Mouse (Mus musculus) A20 (cell line): ENCODE measurements around the gene Vwa5b2.

ENCODE experiments used
- DNase-seq: peaks from one replicate; pipeline ENCODE4 v3.0.0-alpha.2; 2011; ENCODE audit warnings: low read depth, low spot score

Gene Vwa5b2

GRCm38 (mm10) chr16:20610501-20611356, 21.5 kb downstream of the Vwa5b2 start:
- peak; percentile 93 for DNase-seq

- DNase-seq = peak; percentile 97
Observed at GRCm38 (mm10) chr16:20611357-20612227, 22.3 kb downstream of the Vwa5b2 start, which contains the start of the genes Eef1akmt4, Gm49333 and Alg3. TSS of gene Eef1akmt4 (plus strand) at chr16:20611593. TSS of gene Gm49333 (plus strand) at chr16:20611610. TSS of gene Alg3 (minus strand) at chr16:20611735.

GRCm38 (mm10) chr16:20619541-20620398, 30.5 kb downstream of the Vwa5b2 start:
- peak; percentile 37 for DNase-seq

- no peak for DNase-seq
Observed at GRCm38 (mm10) chr16:20620399-20620735, 31.1 kb downstream of the Vwa5b2 start.

- DNase-seq = no peak
Observed at GRCm38 (mm10) chr16:20620751-20621190, 31.5 kb downstream of the Vwa5b2 start.

- peak; percentile 82 for DNase-seq
Observed at GRCm38 (mm10) chr16:20621191-20621990, 32.1 kb downstream of the Vwa5b2 start, which contains the start of gene Camk2n2. TSS of gene Camk2n2 (minus strand) at chr16:20621287.

- DNase-seq = peak; percentile 83
Observed at GRCm38 (mm10) chr16:20621991-20622685, 32.9 kb downstream of the Vwa5b2 start.

GRCm38 (mm10) chr16:20623211-20623610, 33.9 kb downstream of the Vwa5b2 start:
- DNase-seq = no peak

- DNase-seq = no peak
Observed at GRCm38 (mm10) chr16:20628871-20629391, 39.7 kb downstream of the Vwa5b2 start.

GRCm38 (mm10) chr16:20629731-20630634, 40.7 kb downstream of the Vwa5b2 start, which contains the start of gene Ece2:
TSS of gene Ece2 (plus strand) at chr16:20629828.
- DNase-seq = no peak

- DNase-seq = no peak
Observed at GRCm38 (mm10) chr16:20637410-20637809, 48.1 kb downstream of the Vwa5b2 start.

GRCm38 (mm10) chr16:20638367-20638766, 49.1 kb downstream of the Vwa5b2 start:
- DNase-seq = no peak

- peak; percentile 59 for DNase-seq
Observed at GRCm38 (mm10) chr16:20642161-20642560, 52.9 kb downstream of the Vwa5b2 start.

- DNase-seq = no peak
Observed at GRCm38 (mm10) chr16:20643911-20644310, 54.6 kb downstream of the Vwa5b2 start.

- peak; percentile 94 for DNase-seq
Observed at GRCm38 (mm10) chr16:20651076-20651946, 62.0 kb downstream of the Vwa5b2 start, which contains the start of gene Psmd2. TSS of gene Psmd2 (plus strand) at chr16:20651652.

- DNase-seq = no peak
Observed at GRCm38 (mm10) chr16:20651947-20652310, 62.7 kb downstream of the Vwa5b2 start.

- DNase-seq = no peak
Observed at GRCm38 (mm10) chr16:20653315-20653714, 64.0 kb downstream of the Vwa5b2 start.
